Mouse (Mus musculus) granulocyte monocyte progenitor cell, adult 5-6 weeks (primary cell): ENCODE data around the gene Gps2. TPM values are rescaled to one million over a fixed set of nuclear protein-coding genes. Genes with fewer than 3 reads are reported as not detected.

Source experiments
- ATAC-seq: replicated peaks from 2 replicates; pipeline ENCODE4 v1.8.0; 2016; ENCODE audit warnings: mild to moderate bottlenecking, moderate TSS enrichment, inconsistent platforms; ENCODE audit not compliant: poor library complexity, severe bottlenecking
- total RNA-seq, 2 experiments: library from RNA; stranded (forward) in 1 of 2; stranded (reverse) in 1 of 2; fragments of 200-712, 200-1000 nt in 1 of 2; fragments of >200 nt in 1 of 2; fragmentation: Nextera tagmentation in 1 of 2; gene quantifications; 2 replicates each; pipeline ENCODE4 v1.2.3; 2014 to 2017

The Gps2 gene
- total RNA-seq, 2 experiments from 2014 or later: 58.2 to 71.5 TPM

GRCm38 (mm10) chr11:69934681-69935080 is 21.0 kb downstream of the Gps2 start:
- ATAC-seq: no peak

- peak; percentile 40 for ATAC-seq
These were observed 21.6 kb downstream of the Gps2 start, which contains the start of gene Ybx2 for GRCm38 (mm10) chr11:69935137-69935879. Gene Ybx2 (plus strand): TSS chr11:69935796.

DNA sequence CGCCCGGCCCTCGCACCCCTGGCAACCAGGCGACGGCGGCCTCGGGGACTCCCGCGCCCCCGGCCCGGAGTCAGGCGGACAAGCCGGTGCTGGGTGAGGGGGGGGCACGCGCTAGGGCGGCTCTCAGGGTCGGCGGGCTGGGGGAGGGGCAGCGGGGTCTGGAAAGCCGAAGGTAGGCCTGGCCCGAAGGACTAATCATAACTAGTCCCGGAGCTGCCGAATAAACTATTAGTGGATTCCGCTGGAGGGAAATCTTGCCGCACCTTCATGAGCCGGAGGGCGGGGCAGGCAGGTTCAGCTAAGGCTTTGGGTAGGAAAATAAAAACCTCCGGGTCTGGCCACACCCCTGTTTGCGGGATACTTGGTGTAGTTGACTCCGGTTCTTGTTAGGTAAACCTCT is 22.5 kb downstream of the Gps2 start:
- no peak for ATAC-seq

GRCm38 (mm10) chr11:69936714-69937347 is 23.1 kb downstream of the Gps2 start:
- no peak for ATAC-seq

GRCm38 (mm10) chr11:69937385-69937784 is 23.7 kb downstream of the Gps2 start:
- ATAC-seq: no peak

- ATAC-seq: no peak
These were observed 24.1 kb downstream of the Gps2 start for GRCm38 (mm10) chr11:69937834-69938233.

DNA sequence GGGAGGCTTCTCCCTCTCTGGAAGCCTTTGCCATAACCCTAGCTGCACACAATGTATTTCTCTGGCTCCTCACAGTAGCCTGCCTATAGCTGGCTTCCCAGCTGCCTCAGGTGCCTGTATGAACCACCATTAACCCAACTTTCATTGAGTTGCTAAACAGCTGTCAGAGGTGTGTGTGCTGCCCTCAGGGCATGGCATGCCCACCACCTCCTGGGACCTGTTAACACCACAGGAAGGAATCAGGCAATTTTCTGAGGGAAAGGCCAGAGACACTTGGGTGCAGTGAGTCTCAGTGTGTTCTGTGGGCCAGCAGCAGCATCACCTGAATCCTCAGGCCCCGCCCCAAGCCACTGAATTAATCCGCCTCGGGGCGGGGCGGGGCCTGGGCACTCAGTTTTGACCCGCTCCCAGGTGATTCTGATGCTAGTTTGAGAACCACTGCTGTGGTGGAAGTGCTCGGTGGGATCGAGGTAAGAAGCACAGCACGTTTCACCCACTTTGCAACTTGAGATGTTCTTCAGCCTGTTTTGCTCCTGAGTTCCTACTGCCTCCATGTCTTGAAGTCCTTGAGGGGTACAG is 24.8 kb downstream of the Gps2 start:
- ATAC-seq: no peak

GRCm38 (mm10) chr11:69939181-69939580 is 25.5 kb downstream of the Gps2 start:
- ATAC-seq: no peak

DNA sequence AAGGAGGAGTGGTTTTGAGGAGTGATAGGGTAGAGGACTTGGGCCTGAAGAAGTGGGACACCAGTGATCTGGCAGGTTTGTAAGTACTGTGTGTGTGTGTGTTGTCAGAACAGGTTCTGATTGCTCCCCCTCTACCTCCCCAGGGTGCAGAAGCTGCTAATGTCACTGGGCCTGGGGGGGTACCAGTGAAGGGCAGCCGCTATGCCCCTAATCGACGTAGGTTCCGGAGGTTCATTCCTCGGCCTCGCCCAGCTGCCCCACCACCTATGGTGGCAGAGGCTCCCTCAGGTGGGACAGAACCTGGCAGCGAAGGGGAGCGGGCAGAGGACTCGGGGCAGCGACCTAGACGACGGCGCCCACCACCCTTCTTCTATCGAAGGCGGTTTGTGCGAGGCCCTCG is 26.0 kb downstream of the Gps2 start:
- no peak for ATAC-seq

GRCm38 (mm10) chr11:69940962-69941361 is 27.3 kb downstream of the Gps2 start:
- ATAC-seq: no peak

DNA sequence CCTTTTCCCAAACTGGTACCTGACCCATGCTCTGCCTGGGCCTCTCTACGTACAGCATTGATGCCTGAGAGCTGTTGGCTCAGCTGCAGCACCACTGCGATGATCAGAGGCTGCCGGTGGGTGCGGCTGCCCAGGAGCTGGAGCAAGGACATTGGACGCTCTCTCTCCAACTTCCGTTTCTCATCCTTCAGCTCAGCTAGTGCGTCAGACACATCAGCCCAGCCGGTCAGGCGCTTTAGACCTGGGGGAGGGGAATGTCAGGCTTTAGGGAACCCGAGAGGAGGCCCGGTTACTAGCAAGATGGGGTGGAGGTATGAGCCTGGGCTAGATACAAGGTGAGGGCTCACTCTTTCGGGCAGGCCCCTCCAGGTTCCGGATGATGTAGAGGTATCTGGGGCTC is 31.5 kb downstream of the Gps2 start:
- ATAC-seq: no peak

DNA sequence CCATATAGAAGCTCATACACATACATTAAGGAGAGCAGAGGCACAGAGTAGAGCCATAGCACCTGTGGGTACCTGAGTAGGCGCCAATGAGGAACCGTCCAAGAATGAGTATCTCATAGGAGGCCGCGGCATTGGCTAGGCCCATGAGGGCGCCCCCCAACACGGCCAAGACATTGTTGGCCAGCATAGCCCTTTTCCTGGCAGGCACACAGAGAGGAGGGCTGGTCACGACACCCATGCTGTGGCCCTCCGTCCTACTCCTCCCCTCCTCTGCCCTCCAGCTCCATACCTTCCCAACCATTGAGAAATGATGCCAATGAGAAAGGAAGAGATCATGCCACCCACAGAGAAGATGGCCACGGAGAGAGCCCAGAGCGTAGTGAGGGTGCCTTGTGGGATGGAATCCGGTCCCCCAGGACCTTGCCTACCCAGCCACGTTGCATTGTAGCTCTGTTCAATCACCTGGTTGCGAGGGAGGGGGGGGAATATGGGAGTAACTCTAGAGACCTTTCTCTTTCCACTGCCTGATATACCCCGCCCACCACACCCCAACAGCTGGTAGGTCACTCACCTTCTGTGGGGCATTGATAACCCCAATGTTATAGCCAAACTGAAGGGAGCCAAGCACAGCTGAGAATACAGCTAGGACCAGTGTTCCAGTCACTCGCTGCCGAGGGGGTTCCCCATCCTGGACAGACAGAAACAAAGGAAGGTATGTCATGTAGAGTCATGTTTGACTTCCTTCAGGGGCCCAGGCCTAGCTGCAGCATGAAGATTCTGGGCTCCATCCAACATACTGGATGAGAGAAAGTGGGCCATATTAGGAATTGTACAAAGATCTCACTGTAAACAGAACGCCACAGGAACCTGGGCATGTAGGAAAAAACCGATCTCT is 32.6 kb downstream of the Gps2 start:
- no peak for ATAC-seq

- no peak for ATAC-seq
These were observed 33.8 kb downstream of the Gps2 start for GRCm38 (mm10) chr11:69947337-69948065.

DNA sequence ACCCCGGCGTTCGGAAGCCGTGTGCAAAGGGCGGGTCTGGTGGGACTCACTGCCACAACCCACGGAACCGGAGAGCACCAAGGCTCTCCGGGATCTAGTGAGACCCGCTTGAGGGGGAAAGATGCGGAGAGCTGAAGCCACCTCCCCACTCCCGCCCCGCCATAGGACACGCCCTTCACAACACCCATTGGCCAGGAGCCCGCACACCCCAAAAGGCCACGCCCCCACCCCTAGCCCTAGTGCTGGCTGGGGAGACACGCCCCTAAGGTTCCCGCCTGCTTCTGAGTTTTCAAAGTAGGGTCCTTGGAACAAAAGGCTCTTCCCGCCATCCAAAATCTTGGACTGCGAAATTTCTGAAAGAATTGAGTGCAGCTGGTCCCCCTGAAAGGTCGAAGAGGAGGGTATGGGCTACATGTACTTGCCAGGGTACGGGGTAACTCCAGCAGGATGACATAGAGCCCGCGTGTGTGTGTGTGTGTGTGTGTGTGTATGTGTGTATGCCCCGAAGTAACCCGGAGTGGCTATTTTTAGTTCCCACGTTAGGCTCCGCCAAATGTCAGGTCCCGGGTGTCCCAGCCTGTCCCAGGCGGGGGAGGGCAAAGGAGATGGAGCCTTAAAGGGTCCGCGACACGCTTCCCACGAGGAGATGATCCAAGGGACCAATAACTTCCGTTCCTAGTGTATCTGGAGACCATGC is 34.5 kb downstream of the Gps2 start, which contains the start of gene Slc2a4:
Slc2a4 (minus strand) TSS at position 123 of the 697 bp plus-strand sequence.
- ATAC-seq: peak; percentile 92

DNA sequence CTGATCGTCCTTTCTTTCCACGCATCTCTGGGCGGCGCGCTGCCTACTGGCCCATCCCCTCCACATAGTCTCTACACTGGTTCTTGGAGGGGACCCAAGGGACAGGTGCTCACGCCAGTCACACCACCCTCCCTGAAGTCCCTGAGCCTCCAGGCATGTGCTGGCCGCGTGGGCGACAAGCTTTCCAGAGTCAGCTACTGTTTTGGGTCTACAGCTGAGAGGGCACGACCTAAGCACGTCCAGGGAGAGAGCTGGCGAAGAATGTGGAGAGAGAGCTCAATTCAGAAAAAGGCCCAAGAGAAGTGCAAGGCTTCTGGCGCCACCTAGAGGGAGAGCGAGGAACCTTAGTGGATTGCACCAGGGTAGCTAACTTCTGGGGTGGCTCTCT is 35.1 kb downstream of the Gps2 start:
- ATAC-seq: peak; percentile 74

- no peak for ATAC-seq
These were observed 37.2 kb downstream of the Gps2 start for GRCm38 (mm10) chr11:69950807-69951459.

DNA sequence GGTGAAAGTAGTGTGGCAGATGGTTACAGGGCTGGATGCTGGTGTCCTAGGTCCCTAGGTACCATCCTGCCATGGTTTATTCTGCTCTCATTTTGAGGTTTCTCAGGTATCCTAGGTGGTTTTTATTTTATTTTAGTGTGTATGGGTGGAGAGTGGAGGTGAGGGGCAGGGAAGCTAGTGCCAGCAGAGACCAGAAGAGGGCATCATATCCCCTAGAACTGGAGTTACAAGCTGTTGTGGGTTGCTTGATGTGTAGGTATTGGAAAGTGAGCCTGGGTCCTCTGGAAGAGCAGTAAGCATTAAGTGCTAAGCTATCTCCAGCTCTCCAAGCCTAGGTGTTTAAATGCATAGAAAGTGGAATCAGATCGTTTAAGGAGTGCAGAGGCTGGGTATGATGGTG is 38.6 kb downstream of the Gps2 start:
- no peak for ATAC-seq

DNA sequence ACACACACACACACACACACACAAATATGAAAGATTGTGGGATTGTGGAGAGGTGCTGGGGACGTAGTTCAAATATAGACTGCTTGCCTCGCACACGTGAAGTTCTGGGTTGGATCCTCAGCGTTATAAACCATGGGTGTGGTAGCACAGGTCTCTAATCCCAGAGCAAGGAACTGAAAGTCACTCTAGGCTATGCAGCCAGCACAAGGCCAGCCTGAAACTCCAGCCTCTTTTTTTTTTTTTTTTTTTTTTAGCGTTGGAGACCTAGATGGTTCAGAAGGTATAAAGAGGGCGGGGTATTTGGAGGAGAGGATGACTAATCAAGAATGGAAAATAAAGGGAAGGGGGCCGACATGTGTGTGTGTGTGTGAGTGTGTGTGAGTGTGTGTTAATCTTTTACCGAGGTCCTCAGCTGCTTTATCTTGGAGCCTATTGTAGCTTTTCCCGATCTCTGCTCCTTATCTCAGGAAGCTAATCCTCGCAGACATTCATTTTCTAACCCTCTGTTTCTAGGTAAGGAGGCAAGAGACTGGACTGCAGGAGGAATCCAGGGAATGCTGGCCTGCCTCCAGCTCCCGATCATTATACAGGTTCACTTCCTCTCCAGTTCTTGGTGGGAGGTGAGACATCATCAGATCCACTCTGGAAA is 39.7 kb downstream of the Gps2 start:
- ATAC-seq: no peak; the same call in 1 of the 2 replicates
